Mouse (Mus musculus): Measurements from ENCODE around the gene Ccar1.
"Not testable (repeated sequence)": the region's sequence is repeated elsewhere in the genome, so short reads cannot be mapped to it uniquely, and the experiment has no call there.

The Ccar1 gene

DNA sequence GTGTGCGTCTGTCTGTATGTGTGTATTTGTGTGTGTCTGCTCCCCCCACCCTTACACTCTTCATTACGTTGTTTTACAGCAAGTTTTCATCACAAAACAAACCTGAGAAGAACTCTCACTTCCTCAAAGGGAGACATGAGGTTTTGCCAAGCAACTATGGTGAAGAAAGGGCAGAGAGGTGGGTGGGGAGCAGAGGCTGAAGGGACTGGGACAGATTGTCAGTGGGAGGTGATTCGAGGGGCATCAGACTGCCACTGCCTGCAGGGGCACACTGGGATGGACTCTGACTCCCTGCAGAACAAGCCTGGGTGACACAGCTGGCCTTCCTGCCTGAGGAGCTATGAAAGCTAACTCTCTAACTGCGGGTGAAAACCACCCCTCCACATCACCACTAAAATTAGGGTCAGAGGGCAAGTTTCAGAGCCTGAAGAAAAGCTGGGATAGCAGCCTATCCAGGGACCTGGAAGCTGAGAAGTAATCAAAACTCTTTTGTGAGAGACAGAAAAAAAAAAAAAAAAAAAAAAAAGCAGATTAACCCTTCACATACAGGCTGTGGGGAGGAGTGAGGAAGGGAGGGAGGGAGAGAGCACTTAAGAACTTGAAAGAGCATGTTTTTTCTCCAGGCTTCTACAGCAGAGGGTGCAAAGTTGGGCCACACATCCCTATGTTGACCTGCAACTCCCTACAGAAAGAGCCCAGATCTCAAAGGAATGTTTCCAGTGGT lies 55.0 kb downstream of the Ccar1 start:
- in situ Hi-C loops (cut with MboI; ENCODE audit: low pct_unique_long_range_greater_than_20kb in 1 of 2, low sequenced_read_pairs in 2 of 2, unreplicated experiment in 1 of 2): no loop called here

DNA sequence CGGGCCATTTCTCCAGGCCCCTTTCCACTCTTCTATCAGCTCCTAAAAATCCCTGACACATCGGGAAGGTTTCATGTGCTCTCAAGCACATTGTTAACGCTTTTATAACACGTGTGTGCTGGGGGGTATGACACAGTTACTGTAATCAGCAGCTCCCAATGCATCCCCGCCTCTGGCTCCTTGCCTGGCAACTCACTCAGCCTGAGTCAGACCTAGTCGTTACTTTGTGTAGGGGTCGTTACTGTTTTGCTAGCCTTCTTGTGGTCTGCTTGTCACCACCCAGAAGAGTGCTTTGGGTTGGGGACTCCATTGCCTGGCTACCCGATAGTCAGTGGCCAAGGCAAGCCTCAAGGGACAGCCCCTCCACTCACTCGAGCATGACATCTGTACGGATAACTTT lies 61.3 kb downstream of the Ccar1 start:
- in situ Hi-C loops (cut with MboI; ENCODE audit: low pct_unique_long_range_greater_than_20kb in 1 of 2, low sequenced_read_pairs in 2 of 2, unreplicated experiment in 1 of 2): no loop called here

- in situ Hi-C loops (cut with MboI; ENCODE audit: low pct_unique_long_range_greater_than_20kb in 1 of 2, low sequenced_read_pairs in 2 of 2, unreplicated experiment in 1 of 2): no loop called here
Observed at GRCm38 (mm10) chr10:62725771-62726687, 66.1 kb downstream of the Ccar1 start, which contains the start of gene Stox1. Gene Stox1 (minus strand): TSS chr10:62726128.

DNA sequence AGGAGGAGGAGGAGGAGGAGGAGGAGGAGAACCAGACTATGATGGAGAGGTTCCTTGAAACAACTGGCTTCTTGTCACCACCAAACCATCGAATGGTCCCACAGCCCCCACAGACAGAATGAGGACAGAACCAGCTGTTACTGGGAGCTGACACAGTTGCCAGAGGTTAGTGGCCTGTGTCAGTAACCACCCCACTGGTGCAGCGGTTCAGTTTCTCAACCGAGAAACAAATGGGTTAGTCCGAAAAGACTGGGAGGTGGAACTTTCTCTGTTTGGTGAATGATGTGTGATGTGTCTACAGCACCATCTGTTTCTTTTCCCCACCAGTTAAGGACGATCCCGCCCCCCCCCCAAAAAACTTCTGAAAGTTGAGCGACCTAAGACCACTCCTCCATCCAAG lies 67.2 kb downstream of the Ccar1 start:
- in situ Hi-C loops (cut with MboI; ENCODE audit: low pct_unique_long_range_greater_than_20kb in 1 of 2, low sequenced_read_pairs in 2 of 2, unreplicated experiment in 1 of 2): no loop called here

DNA sequence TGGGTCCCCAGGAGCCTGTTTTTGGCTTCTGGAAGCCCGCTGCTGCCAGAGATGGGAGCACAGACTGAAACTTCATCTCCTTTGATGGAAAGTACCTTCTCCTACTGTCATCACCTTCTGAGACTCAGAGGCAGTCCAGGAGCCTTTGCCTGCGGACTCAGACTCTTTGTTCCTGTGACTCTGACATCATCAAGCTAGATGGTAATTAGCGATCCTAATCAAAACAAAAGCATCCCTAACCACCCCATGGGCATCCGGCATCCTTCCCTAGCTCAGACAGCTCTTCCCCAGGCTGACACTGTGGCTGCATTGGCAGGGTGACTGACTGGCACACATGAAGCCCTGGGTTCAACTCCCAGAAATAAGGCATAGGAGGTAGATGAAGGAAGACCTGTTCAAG lies 69.4 kb downstream of the Ccar1 start:
- in situ Hi-C loops (cut with MboI; ENCODE audit: low pct_unique_long_range_greater_than_20kb in 1 of 2, low sequenced_read_pairs in 2 of 2, unreplicated experiment in 1 of 2): no loop called here

GRCm38 (mm10) chr10:62720574-62720973 lies 71.5 kb downstream of the Ccar1 start:
- in situ Hi-C loops (cut with MboI; ENCODE audit: low pct_unique_long_range_greater_than_20kb in 1 of 2, low sequenced_read_pairs in 2 of 2, unreplicated experiment in 1 of 2): not testable (repeated sequence)

- in situ Hi-C loops (cut with MboI; ENCODE audit: low pct_unique_long_range_greater_than_20kb in 1 of 2, low sequenced_read_pairs in 2 of 2, unreplicated experiment in 1 of 2): no loop called here
Observed at GRCm38 (mm10) chr10:62713457-62713856, 78.6 kb downstream of the Ccar1 start.

- in situ Hi-C loops (cut with MboI; ENCODE audit: low pct_unique_long_range_greater_than_20kb in 1 of 2, low sequenced_read_pairs in 2 of 2, unreplicated experiment in 1 of 2): no loop called here
Observed at GRCm38 (mm10) chr10:62703579-62703978, 88.5 kb downstream of the Ccar1 start.

GRCm38 (mm10) chr10:62702436-62702835 lies 89.7 kb downstream of the Ccar1 start:
- in situ Hi-C loops (cut with MboI; ENCODE audit: low pct_unique_long_range_greater_than_20kb in 1 of 2, low sequenced_read_pairs in 2 of 2, unreplicated experiment in 1 of 2): no loop called here
